Mouse (Mus musculus) ES-E14 (cell line): ENCODE measurements at regions not wholly inside any gene's neighbourhood (a gene's known extent, or its start where the extent isn't known, plus 50 kb on each side); places are given as distances from the start of the nearest gene placed in this dataset.

Source experiments
- DNase-seq: peaks from one replicate; pipeline ENCODE4 v3.0.0-alpha.2; 2013; ENCODE audit warnings: low read depth, low spot score
- H3K27ac ChIP-seq: 2 replicates; pipeline ENCODE4 v1.5.1; 2012; ENCODE audit warnings: low read depth, mild to moderate bottlenecking, low read length, moderate library complexity, mixed read lengths; ENCODE audit not compliant: poor library complexity, insufficient read depth, severe bottlenecking
- H3K36me3 ChIP-seq: 2 replicates; pipeline ENCODE4 v1.6.1; 2012; ENCODE audit warnings: mild to moderate bottlenecking, low read length, moderate library complexity, mixed read lengths; ENCODE audit not compliant: control insufficient read depth, poor library complexity, insufficient read depth, severe bottlenecking
- H3K4me1 ChIP-seq, 2 experiments: fragments of 150-350 bp in 1 of 2; sonication (generic) in 1 of 2; 2 replicates each; pipeline ENCODE4 v1.6.1; 2012; ENCODE audit warnings: low read length in 2 of 2, mild to moderate bottlenecking in 1 of 2, mixed read lengths in 1 of 2; ENCODE audit not compliant: control insufficient read depth in 2 of 2, insufficient read depth in 2 of 2, poor library complexity in 1 of 2
- H3K4me3 ChIP-seq, 2 experiments: fragments of 150-350 bp in 1 of 2; sonication (generic) in 1 of 2; 2 replicates each; pipeline ENCODE4 v1.5.1; 2012; ENCODE audit warnings: low read length in 2 of 2, low read depth in 1 of 2, mild to moderate bottlenecking in 1 of 2, mixed read lengths in 1 of 2; ENCODE audit not compliant: insufficient read depth in 1 of 2, poor library complexity in 1 of 2, severe bottlenecking in 1 of 2
- H3K9ac ChIP-seq: 2 replicates; pipeline ENCODE4 v1.6.1; 2012; ENCODE audit warnings: low read depth, mild to moderate bottlenecking, low read length, mixed read lengths; ENCODE audit not compliant: poor library complexity, insufficient read depth, severe bottlenecking
- H3K9me3 ChIP-seq: fragments of 150-350 bp; sonication (generic); 2 replicates; pipeline ENCODE4 v1.6.1; 2012; ENCODE audit warnings: low read depth, mild to moderate bottlenecking, low read length; ENCODE audit not compliant: control insufficient read depth, insufficient read depth
- CHD2 ChIP-seq: IDR thresholded peaks from 2 replicates; pipeline ENCODE4 v1.6.1; 2014; ENCODE audit warnings: mild to moderate bottlenecking, low read depth, low read length, inconsistent platforms
- HCFC1 ChIP-seq: IDR thresholded peaks from 2 replicates; pipeline ENCODE4 v1.6.1; 2012; ENCODE audit warnings: low read length, inconsistent platforms, borderline replicate concordance; ENCODE audit not compliant: insufficient read depth
- MAFK ChIP-seq: IDR thresholded peaks from 2 replicates; pipeline ENCODE4 v1.6.1; 2014; ENCODE audit warnings: mild to moderate bottlenecking, low read depth, low read length, inconsistent platforms; ENCODE audit not compliant: insufficient read depth
- ZC3H11A ChIP-seq: IDR thresholded peaks from 2 replicates; pipeline ENCODE4 v1.6.1; 2012; ENCODE audit warnings: low read depth, mild to moderate bottlenecking, inconsistent platforms, low read length, borderline replicate concordance
- ZNF384 ChIP-seq: IDR thresholded peaks from 2 replicates; pipeline ENCODE4 v1.6.1; 2012; ENCODE audit warnings: low read depth, low read length, inconsistent platforms
- in situ Hi-C, 2 experiments: fragments of 600-800 bp; cut with MboI; formaldehyde crosslinking; loops; one replicate each; pipeline ENCODE4 v1.15.1; 2025; ENCODE audit warnings: low sequenced_read_pairs in 2 of 2, inconsistent platforms in 1 of 2; ENCODE audit not compliant: unreplicated experiment in 2 of 2

- Histone ChIP-seq H3K9me3 (no peaks in the 10 kb centered on the region), H3K4me1 (no peaks in the 10 kb centered on the region), H3K4me3 (no peak overlapping the region), H3K27ac (no peak overlapping the region), H3K36me3 (no peaks in the 10 kb centered on the region), H3K9ac (no peak overlapping the region)
- in situ Hi-C loops = no loop called here
- TF ChIP-seq ZC3H11A (no peak), HCFC1 (no peak), CHD2 (no peak), MAFK (no peak), ZNF384 (no peak)
- DNase-seq = no peak
Measured at GRCm38 (mm10) chr6:7778642-7779404, 65.8 kb upstream of the C1galt1 start.

DNA sequence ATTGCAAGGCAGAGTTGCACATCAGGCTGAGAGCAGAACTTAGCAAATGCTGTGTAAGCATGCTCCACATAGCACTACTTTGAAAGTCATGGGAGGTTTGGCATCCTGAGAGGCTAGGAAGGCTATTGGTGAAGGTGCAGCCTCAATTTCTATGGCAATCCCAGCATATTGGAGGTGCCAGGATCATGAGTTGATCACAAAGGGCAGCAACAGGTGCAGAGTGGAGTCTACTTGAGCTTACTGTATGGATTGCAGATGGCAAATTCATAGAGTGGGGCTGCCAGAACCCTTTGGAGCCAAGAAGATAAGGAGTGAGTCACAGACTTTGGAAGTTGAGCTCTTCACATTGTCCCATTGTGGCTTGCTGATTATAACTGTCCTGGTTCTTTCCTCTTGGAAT is 75.4 kb upstream of the Asns start:
- Histone ChIP-seq H3K4me3 (no peak overlapping the region), H3K9me3 (no peaks in the 10 kb centered on the region), H3K27ac (no peak overlapping the region), H3K36me3 (no peaks in the 10 kb centered on the region), H3K9ac (no peak overlapping the region), H3K4me1 (no peaks in the 10 kb centered on the region)
- in situ Hi-C loops = no loop called here
- TF ChIP-seq ZNF384 (no peak), CHD2 (no peak), MAFK (no peak), ZC3H11A (no peak), HCFC1 (no peak)
- DNase-seq = no peak

- Histone ChIP-seq H3K9ac (no peak overlapping the region), H3K4me3 (no peak overlapping the region), H3K4me1 (no peaks in the 10 kb centered on the region), H3K27ac (no peak overlapping the region), H3K9me3 (no peaks in the 10 kb centered on the region), H3K36me3 (no peaks in the 10 kb centered on the region)
- TF ChIP-seq MAFK (no peak), ZC3H11A (no peak), HCFC1 (no peak), CHD2 (no peak), ZNF384 (no peak)
- in situ Hi-C loops = no loop called here
- no peak for DNase-seq
Measured at GRCm38 (mm10) chr6:7767631-7768030, 74.6 kb upstream of the Asns start.

GRCm38 (mm10) chr6:7759385-7759784 is 66.3 kb upstream of the Asns start:
- H3K9me3 ChIP-seq = no peaks in the 10 kb centered on the region
- no peak overlapping the region for H3K27ac ChIP-seq
- H3K9ac ChIP-seq = no peak overlapping the region
- no peaks in the 10 kb centered on the region for H3K4me1 ChIP-seq
- no peak overlapping the region for H3K4me3 ChIP-seq
- in situ Hi-C loops = no loop called here
- no peaks in the 10 kb centered on the region for H3K36me3 ChIP-seq
- TF ChIP-seq ZNF384 (no peak), MAFK (no peak), CHD2 (no peak), HCFC1 (no peak), ZC3H11A (no peak)
- DNase-seq = no peak
